Mouse (Mus musculus) c-Kit-negative CD71-positive TER-119-positive erythroid progenitor cells, embryonic 14.5 days (primary cell): ENCODE measurements at regions not wholly inside any gene's neighbourhood (a gene's known extent, or its start where the extent isn't known, plus 50 kb on each side); places are given as distances from the start of the nearest gene placed in this dataset.
A peak's percentile ranks its signal among the peaks of the same experiment; 100 is the strongest.

Experiments used
- DNase-seq: peaks from one replicate; pipeline ENCODE4 v3.0.0-alpha.2; 2013; ENCODE audit warnings: low read depth, low spot score

GRCm38 (mm10) chr10:37280150-37280820 is 141.6 kb upstream of the Marcks start:
- peak; percentile 11 for DNase-seq

DNA sequence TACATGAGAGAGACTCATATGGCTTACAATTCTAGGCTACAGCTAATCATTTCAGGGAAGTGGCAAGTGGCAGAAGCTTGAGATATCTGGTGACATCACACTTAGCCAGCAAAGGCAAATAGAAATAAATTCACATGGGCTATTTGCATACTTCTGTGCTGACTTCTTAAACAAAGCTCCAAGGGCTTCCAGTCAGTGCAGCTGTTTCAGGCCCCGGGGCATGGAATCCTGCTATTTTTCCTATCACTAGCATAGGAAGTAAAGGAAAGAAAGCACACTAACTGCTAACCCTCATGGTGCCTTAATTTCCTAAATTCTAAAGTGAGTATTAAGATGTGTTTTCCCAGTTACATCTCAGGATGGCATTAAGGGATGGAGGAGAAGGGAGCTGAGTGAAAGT is 140.6 kb upstream of the Marcks start:
- no peak for DNase-seq

- no peak for DNase-seq
These were observed 137.1 kb upstream of the Marcks start for GRCm38 (mm10) chr10:37275857-37276256.

DNA sequence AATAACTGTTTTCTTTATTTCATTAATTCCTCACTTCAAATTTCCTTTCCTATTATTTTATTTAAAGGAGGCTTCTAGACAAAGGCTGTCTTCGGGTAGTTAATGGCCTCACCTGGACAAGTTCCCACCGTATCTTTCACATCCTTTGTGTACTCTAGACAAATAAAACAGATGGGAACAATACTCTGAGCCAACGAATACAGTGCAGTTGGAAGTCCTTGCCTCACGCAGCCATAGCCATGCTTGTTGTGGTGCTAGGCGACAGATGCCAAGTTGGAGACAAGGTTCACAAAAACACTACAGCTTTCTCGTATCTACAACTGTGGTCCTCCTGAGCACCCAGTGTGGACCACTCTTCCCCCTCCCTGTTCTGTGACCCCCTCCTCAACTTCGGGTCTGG is 136.6 kb upstream of the Marcks start:
- no peak for DNase-seq

DNA sequence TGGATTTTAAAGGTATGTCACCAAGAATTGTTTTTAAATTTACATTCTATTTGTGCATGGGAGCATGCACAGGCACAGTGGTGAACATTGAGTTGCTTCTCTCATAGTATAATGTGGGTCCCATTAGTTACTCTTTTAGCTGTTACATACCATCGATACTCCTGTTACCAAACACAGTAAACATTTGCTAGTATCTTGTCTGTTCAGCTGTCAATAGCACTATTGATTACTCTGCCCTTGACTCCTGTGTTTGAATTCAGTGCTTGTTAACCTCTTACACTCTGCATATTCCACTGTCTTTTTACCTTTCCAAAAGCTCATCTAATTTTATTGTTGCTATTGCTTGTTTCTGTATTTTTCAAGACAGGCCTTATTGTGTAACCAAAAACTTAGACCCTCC is 133.2 kb upstream of the Marcks start:
- DNase-seq: no peak

DNA sequence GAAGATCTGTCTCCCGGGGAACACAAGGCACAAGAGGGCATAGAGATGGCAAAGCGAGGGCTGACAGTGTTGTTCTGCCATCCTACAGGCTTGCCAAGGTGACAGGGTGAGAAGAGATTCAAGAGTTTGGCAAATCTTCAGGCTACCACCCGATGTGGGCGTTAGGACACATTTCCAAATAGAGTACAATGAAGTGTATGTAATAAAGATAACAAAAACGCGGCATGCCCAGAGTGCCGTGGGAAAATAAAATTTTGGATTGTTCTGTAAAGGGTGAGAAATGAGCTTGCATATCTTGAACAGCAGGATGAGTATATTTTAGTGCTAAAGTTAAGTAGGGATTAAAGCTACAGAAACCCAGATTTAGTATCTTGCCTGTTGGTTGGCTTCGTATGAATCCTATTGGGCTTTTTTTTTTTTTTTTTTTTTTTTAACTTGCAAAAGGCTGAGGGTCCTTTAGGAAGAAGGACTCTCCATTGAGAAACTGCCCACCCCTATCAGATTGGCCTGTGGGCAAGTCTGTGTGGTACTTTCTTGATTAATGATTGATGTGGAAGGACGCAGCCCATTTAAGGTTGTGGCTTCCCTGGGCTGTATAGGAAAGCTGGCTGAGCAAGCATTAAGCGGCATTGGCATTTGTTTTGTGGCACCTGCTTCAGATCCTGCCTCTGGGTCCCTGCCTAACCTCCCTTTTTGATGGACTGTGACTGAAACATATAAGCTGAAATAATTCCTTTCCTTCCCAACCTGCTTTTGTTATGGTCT is 131.7 kb upstream of the Marcks start:
- no peak for DNase-seq

GRCm38 (mm10) chr10:37266909-37267308 is 128.2 kb upstream of the Marcks start:
- no peak for DNase-seq

GRCm38 (mm10) chr10:37260791-37261488 is 122.2 kb upstream of the Marcks start:
- no peak for DNase-seq

DNA sequence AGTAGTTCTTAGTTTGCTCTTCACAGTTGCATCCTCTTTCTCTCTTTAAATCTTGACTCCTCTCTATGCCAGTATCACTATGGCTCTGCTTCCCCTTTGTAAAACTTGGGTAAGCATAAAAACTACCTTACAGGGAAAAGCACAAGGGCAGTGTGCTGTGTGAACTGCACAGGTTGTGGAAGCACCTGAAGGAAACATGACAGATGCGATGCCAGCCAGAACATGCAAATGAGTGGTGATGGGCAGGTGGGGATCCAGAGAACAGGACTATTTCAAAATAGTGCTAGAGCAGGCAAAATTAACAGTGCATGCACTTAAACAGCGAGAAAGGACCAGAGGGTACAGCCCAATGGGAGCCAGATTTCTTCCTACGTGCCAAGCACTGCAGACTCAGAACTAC is 120.5 kb upstream of the Marcks start:
- DNase-seq: no peak

DNA sequence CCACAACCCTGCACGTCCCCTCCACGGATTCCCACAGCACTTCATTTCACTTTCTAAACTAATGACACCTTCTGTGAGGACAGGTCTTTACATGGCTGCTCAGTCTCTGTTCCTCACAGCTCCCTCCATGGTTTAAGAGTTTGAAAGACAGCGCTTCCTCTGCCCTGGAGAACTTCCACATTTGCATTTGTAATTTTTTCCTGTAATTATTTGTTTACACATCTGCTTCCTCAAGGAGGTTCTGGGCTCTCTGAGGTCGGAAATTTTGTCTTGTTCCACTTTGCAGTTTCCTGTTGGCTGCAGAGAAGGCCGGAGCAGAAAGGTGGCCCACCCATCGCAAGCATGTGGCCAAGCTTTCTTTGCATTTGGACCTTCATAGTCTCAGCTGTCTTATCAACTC is 118.8 kb upstream of the Marcks start:
- DNase-seq: no peak

DNA sequence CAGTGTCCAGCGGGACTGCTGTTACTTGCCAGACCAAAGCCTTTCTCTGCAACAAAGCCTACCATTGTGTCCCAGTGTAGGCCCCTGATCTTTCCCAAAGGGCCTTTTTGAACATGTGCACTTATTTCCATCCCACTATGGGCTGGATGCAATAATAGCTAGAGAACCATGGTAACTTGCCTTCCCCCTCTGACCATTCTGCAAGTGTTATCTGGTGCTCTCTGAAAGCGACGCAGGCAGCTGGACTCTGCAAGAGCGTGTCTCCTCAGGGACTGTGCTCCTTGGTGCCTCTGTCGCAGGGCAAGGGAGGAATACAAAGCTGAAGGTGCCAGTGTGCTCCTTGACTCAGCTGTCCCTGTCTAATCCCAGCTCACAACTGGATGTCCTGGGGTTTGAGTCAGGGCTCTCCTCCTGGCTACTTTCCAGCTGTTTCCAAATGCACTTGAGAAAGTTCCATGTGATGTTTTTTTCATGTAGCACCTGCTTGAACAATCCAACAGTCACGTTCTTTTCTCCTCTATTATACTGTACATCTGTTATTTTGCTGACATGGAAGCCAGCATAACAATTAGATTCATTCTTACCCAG is 112.3 kb upstream of the Marcks start:
- DNase-seq: no peak

GRCm38 (mm10) chr10:37250157-37250556 is 111.4 kb upstream of the Marcks start:
- DNase-seq: no peak

GRCm38 (mm10) chr10:37249511-37249910 is 110.8 kb upstream of the Marcks start:
- DNase-seq: no peak

DNA sequence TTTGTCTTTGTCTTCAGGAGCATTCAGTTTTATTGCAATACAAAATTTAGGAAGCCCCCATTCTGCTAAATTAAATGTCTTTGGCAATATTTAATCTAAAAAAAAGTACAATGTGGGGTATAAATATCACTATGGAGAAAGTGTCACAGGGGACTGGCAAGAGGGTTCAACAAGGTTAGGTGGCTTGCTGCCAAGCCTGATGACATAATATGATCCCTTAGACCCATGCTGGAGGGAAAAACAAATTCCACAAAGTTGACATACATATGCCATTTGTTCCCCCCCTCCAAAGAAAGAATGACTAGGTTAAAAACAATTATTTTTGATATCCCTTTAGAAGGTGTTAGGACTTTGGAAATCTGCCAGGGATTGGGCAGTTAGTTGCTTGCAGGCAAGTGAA is 108.4 kb upstream of the Marcks start:
- no peak for DNase-seq

DNA sequence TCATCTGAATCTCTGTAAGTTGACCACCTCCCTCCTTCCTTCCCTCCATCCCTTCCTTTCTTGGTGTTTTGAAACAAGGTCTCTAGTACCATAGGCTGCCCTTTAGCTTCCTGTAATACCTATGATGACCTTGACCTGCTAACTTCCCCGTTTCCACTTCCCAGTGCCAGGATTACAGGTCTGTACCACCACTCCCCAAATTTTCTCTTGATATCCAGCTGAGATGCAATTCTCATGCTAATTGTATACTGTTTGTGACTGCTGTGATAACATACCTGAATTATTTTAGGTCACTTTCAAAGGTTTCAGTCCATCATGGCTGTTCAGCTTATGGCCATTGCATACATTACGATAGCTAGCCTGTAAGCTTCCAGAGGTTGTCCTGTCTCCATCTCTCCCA is 104.4 kb upstream of the Marcks start:
- no peak for DNase-seq

DNA sequence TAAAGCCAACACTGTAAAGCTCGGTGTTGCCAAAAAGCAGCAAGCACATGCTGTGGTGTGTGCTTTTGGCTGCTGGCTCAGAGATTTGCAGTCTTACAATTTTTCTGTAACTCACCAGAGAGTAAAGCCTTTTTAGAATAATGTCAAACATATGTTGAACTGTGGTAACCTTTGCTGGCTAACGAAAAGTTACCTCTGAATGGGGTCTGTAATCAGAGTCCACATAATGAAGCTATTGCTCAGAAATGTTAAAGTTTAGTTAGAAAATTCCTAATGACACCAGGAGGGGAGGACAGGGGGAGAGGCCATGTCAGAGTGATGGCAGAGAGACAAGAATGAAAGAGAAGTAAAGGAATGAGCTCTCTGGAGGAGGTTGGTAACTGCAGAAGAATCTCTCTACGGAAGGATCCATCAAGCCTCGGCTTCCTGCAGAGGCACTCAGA is 103.1 kb upstream of the Marcks start:
- DNase-seq: no peak

- no peak for DNase-seq
These were observed 101.9 kb upstream of the Marcks start for GRCm38 (mm10) chr10:37240634-37241033.

- no peak for DNase-seq
These were observed 101.5 kb upstream of the Marcks start for GRCm38 (mm10) chr10:37240201-37240600.

DNA sequence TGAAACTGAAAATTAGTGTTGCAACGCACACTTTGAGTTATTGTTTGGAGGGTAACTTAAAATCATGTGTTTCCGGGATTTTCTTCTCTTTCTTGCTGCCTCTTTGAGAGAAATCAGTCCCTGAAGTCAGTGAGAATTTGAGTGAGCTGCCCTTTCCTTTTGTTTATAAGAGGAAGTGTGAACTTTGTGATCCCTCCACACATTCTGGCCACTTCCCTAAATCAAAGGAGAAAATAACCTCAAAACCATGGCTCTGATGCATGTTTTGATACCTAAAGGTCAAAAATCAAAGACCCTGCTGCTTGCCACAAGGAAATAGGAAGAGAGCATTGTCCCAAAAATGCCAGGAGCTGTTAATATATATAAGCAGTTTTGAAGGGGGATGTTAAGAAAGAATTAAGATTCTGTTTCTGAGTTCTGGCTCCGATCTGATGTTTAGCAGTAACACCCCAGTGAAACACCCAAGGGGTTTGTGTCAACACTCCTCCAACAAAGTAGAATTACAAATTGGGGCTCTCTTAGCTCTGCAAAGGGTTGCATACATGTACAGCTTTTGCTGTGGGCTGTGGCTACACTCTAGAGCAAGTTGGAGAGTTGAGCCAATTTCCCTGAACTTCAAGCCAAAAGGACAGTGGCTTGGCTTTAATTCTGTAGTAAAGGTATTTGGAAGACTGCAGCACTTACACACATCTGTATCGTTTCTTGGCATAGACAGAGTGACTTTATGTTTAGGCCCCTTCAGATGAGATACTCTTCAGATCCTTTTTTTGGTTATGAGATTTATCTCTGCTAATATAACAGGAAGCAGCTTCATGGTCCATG is 97.5 kb upstream of the Marcks start:
- no peak for DNase-seq

- peak; percentile 75 for DNase-seq
These were observed 93.3 kb upstream of the Marcks start for GRCm38 (mm10) chr10:37231936-37232556.

GRCm38 (mm10) chr10:37231159-37231558 is 92.4 kb upstream of the Marcks start:
- DNase-seq: no peak
